Mouse (Mus musculus) CD8-positive naive resting alpha-beta T cell, adult 2 months (primary cell): Measurements from ENCODE around the gene Baz2b.

ENCODE experiments used
- DNase-seq, 2 experiments: peaks; one replicate each; pipeline ENCODE4 v3.0.0; 2022; ENCODE audit warnings: low read depth in 2 of 2, low spot score in 2 of 2

Baz2b gene

DNA sequence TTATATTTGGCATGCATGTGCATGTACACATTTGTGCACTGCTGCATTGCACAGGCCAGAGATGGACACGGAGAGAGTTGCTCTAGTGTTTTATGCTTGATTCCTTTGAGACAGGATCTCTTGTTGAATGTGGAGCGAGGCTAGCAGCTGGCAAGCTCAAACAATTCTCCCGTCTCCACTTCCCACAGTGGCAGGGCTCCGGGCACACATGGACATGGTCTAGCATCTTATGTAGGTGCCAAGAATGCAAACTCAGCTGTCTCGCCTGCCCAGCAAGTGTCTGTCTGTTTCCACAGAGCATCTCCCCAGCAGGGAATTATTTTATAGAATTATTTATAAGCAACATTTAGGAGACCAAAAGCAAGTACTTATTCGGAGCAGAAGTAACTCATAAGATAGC, 243.2 kb downstream of the Baz2b start:
- DNase-seq, result no peak

DNA sequence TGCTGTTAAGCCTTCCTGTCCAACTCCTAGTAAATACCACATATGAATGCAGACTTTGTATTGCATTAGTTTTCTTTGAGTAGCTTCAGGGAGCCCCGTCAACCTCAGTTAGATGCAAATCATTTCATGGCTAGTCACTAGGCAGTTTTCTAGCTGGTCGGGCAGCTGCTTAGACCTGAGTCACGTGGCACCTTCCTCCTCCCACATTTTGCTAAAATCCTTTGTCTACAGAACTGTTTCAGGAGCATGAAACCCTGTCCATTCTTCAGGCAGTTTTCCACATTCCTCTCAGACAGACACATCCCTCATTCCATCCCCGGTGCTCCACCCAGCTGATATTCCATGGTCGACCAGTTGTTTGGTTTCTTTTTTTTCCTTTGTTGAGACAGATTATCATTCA, 246.6 kb downstream of the Baz2b start:
- no peak for DNase-seq

DNA sequence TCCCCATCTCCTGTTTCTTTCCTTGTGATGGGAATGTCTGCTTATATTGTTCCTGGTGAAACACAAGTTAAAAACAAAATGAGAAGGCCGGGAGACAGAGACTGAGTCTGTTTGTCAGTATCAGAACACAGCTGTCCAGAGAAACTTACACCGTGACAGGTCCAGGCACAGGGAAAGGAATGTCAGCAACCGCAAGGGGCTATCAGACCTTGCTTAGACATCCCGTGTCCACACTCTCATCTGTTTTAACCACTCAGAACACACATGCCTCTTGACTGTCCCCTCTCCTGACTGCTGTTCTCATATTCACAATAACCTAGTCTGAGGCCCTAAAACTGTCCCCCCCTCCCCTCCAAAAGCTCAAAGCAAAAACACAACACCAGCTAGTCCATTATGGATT, 247.1 kb downstream of the Baz2b start:
- DNase-seq, result no peak

DNA sequence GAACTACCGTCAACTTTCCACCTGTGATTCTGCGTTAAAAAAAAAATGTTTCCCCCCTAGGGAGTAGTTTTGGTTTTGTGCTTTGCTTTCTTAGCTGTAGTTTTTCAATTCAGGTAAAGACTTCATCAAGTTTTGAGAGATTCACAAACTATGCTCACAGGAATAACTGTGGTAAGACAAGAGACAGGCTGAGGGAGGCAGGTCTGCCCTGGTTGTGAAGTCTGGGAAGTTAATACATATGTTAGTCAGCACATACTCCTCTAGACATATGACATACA, 249.2 kb downstream of the Baz2b start:
- DNase-seq, result no peak

DNA sequence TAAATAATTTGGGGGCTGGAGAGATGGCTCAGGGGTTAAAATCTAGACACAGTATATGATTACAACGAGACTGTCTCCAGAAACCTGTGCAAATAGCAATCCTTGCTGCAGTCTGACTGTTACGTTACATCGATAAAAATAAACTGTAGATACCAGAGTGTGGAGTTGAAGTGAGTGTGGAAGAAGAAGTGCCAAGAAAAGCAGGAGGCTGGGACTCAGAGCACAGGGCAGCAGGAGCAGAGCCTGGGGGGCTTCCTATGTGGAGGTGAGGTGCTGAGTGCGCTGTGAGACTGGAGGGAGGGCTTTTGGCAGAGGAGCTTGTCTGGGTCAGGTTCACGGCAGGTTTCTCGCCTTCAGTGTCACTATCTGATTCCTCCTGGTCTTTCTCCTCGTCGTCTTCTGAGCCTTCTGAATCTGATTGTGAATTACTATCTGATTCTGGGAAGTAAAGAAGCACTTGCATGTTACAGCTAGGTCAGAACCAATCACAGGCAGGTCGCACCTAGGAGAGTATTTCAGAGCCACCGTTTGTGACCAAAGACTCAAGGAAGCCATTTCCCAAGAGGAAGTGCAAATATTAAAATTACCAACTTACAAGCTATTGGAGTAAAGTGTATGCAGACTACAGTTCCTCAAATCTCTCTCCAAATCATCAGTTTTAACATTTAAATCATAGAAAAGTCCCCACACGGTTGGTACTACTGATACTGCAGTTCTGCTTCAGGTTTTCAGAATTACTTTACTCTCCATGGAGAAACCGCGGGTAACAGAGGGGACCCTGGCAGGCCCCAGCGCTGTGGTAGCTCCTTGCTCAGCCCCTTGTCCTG, 249.8 kb downstream of the Baz2b start:
- DNase-seq, result no peak

DNA sequence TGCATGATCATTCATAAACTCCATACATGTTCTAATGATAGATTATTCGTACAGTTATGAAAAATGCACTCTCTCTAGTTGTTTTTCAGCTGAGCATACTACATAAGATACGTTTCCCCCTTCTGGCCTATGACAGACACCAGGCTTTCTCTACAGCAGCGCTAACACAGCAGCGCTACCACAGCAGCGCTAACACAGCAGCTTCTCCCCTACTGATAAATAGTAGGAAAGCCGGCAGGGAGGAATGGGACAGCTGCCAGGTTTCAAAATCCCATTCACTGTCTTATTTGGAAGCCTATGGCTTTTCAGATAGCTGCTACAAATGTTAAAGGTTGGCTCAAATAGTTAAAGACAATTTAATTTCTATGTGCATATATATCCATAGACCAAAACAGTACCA, 251.1 kb downstream of the Baz2b start:
- DNase-seq, result no peak

DNA sequence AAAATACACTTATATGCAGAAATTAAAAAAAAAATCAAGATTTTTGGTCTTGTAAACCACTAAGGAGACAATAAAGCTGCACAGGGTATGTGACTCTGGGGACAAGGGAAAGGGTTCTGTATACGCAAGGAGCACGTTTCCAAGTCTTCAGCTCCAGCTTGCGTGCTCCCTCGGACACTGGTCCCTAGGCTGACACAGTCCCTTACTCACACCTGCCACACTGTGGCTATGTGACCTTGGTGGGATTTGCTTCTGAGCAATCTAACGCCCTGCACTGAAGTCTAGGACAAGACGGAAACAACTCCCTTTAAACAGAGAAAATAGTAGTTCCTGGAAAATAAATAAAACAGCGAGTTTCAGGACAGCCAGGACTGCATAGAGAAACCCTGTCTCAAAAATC, 253.7 kb downstream of the Baz2b start:
- DNase-seq, result no peak

DNA sequence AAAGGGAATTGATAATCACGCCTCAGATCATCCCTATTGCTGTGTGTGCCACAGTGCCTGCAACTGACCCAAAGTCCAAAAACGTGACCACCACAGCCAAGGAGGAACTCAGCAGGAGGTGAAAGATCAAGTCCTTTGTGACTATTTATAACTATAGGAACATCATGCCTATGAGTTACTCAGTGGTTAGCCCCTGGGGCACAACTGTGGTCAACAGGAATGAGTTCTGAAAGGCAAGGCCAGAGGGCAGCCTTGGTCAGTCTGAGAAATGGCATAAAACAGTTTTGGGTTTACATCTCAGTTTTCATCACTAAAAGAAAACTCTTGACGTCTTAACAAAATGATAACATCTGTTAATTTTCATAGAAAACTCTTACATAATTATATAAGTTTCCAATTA, 254.8 kb downstream of the Baz2b start:
- no peak for DNase-seq

DNA sequence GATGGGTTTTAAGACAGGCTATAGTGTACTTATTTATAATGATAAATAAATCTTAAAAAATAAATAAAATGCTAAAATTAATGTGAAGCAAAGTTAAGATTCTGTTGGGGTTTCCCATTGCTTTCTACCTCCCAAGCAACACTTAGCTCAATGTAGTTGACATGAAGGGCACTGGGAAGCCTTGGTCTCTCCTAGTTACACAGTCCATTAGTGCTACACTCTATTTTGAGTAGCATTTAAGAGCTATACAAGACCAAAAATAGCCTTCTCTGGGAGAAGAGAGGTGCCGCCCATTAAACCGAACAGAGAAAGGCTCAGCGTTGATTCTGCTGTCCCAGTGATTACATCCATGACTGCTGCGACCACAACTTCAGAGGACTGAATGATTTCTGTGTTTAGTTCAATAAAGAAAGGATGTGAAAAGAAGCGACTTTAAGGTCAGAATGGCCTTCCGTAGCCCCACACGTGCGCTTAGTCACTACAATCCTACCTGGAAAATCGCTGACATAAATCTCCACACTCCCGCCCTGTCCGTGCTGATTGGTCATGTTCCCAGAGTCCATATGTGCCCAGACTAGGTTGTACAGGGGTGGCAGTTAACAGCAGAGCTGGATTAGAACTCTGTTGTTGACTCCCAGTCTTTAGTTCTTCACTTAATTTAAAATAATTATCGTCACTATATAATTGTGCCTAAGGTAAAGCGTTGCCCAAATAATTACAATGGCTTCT, 257.2 kb downstream of the Baz2b start:
- DNase-seq, result no peak

DNA sequence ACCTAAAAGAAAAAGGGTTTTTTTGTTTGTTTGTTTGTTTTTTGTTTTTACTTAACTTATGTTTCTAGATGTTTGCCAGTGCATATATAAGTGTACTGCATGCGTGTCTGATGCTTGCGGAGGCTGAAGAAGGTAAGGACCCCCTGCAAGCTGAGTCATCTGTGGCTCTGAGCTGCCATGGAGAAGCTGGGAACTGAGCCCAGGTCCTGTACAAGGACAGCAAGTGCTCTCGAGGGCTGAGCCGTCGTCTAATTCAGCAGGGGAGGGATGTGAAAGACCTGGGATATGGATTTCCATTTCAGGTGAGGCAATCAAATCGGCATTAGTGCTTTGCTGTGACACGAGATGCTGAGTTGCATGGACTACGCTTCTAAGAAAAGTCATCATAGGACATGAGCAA, 257.9 kb downstream of the Baz2b start:
- DNase-seq, result no peak

DNA sequence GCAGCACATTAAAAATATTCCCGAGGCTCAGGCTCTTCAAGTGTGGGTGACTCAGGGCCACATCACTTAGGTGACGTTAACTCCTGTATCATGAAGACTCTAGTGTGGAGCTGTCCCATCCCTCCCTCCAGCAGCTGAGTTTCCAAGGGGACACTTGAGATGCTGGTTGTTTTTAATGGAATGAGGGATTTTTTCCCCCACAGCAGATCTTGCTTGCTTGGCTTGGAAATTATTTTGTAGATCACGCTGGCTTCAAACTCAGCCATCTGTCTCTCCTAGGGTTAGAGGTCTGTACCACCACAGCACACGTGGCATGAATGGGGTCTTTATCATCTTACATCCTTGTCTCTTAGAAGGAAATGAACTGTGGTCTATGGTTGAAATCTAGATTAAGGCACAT, 258.5 kb downstream of the Baz2b start:
- DNase-seq, result no peak

DNA sequence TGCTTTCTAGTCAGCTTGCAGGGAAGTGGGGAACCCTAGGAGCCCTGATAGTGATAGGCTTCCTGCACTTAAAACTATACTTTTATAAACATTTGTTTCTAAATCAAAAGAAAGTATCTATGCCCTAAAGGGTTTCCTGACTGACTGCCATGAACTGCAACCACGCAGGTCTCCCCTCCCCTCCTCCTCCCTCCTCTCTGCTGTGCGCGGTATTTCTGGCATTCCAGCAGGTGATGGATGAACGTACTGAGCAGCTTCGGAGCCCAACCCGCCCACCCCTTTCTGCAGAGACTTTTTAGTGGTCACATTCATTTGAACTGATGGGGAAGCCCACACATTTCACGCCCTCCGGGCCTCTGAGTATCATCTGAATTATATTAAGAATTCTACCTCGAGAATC, 273.3 kb downstream of the Baz2b start:
- DNase-seq, result no peak

DNA sequence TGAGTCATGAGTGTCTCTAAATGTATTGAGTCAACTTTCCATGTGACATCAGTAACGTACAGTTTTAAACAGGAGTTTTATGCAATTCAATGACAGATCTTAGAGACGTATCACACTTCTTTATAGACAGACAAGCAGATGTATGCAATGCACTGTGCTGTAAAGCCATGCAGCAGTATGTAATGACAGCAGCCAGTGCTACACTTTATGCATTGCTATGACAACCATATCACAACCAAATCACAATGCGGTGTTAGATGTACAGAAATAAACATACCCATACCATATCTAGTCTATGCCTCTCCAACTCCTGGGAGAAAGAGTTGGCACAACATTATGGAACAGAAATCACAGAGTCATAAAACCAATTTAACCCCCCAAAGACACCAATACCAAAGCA, 276.5 kb downstream of the Baz2b start:
- no peak for DNase-seq

DNA sequence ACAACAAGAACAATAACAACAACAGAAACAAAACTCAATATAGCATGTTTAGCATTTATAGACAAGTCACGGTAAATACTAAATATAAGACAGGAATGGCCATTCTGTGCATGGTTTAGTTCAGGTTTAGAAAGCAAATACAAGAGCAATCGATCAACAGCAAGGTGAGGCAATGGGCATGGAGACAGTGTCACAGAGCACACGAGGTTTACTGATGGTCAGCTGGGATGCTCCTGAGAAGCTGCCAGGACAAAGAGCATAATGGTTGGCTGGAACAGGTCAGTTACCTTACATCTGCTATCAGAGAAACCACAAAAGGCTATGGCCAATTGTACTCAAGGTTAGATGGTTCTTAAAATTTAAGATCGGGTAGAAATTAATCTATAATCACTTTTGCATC, 277.4 kb downstream of the Baz2b start:
- no peak for DNase-seq

DNA sequence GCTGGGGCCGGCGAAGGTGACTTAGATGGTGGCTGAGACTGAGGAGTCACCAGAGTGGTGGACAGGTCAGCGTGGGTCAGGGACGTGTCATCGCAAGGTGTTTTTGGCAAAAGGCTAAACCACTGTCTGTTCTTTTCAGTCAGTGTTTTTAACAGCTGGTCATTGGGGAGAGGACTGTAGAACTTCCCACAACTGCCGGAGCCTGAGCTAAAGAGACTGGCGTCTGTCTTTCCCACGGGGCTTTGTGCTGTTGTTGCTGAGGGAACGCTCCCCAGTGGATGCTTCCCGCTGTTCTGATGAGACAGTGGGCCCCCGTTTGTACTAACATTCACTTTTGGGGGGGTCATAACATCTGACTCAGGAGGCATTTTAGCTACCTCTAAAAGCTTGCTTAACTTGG, 296.0 kb downstream of the Baz2b start:
- DNase-seq, result no peak

DNA sequence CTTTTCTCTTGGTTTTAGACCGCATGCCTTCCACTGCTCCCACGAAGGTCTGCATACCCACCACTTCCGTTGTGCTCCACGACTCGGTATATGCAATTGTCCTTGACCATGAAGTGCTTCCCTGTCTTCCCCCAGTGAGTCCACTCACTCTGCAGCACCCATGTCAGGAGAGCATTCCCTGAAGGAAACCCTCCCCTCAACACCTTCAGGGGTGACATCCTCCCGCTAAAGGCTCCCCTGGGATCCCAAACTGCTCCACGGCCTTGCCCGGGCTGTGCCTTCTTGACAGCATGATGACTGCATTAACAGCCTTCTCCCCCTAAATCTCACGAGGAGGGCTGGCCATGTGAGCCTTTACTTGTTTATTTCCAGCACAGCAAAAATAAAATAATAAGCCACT, 301.6 kb downstream of the Baz2b start:
- DNase-seq, result no peak

DNA sequence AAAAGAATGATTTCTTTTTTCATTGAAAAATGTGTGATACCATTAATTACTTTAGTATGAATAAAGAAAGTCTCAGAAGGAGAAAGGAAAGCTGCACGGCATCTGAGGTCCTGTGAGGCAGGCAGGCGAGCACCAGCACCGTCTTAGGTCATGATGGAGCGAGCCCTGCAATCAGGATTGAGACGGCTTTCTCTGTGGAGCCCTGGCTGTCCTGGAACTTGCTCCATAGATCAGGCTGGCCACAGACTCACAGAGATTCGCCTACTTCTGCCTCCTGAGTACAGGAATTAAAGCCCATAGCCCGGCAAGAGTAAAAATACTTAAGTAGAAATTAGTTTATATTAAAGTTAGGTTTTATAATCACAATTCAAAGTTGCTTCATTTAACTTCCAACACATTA, 305.6 kb downstream of the Baz2b start:
- DNase-seq, result no peak

DNA sequence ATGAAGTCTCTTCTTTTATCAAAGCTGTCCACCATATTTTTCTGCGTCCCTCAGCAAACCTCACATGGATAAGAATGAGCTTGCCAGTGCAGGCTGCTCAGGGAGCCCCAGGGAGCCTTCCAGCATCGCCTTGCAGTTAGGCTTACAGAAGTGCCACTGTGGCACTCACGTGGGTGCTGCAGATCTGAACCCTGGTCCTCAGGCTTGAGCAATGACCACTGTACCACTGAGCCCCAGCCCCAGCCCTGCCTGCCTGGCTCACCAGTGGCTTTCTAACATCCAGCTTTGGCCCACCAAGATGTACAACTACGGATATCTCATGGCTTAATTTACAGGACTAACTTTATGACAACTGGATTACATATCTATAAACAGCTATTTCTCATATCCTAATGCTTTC, 311.0 kb downstream of the Baz2b start:
- no peak for DNase-seq

DNA sequence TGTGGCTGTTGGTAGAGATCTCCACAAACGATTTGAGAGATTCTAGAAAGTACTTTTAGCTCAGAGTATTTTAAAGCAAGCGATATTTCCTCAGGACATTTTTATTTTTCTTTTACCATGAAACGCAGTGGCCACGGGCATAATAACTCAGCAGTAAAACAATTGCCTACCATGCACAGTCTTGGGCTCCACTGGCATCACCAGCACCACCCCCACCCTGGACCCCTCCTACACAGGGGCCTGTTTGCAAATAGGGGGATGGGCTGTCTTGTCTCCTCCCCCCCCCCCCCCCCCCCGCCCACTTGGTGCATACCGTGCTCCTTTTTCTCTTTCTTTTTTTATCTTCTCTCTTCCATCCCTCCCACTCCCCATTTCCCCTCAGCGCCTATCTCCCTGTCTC, 311.5 kb downstream of the Baz2b start:
- no peak for DNase-seq

DNA sequence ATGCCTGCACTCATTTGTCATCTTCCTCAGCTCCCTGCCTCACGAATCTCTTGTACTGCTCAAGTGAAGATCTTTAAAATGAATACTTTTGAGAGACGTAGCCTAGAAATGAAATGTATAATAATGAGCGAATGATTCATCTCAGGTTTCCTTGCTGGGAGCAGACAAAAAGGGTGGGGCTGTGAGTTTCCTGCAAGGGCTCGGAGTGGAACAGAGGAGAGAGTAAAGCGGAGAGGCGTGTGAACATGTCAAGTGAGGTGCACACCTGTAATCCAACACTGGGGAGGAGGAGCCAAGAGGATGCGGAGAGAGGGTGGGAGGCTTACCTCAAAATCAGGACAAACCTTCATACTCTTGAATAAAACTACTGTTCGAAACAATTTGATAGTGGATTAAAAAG, 312.8 kb downstream of the Baz2b start:
- no peak for DNase-seq

DNA sequence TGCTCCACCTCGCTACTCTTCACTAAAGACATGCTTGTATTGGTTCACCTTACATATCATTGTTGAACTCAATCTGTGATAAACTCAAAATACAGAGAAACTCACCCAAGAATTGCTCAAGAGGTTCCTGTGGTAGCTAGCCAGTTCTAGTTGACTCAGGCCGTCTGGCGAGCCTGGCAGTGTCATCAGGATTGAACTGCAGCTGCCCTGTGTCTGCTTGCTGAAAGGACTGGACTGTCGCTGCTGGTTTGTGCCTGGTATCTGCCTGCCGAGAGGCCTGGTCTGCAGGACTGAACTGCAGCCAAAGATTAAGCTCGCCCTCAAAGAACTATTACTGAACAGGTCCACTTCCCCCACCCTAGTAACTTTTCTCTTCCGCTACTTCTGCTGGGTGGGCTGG, 313.2 kb downstream of the Baz2b start:
- no peak for DNase-seq

DNA sequence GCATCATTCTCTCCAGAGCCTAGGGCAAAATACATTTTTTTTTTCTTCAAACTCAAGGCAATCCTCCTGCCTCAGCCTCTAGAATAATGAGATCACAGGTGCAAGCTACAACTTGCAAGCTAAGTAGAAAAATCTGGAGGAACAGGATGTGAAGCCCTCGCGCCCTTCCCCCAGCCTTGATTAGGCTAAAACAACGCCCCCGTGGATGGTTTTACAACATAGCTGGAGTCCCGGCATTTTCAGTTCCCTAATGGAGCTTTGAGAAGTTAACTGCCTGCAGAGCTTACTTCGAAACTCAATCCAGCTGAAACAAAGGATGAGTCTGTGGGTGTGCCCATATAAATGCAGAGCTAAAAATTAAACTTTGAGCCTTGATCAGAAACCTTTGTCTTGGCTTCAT, 319.9 kb downstream of the Baz2b start:
- DNase-seq, result no peak

DNA sequence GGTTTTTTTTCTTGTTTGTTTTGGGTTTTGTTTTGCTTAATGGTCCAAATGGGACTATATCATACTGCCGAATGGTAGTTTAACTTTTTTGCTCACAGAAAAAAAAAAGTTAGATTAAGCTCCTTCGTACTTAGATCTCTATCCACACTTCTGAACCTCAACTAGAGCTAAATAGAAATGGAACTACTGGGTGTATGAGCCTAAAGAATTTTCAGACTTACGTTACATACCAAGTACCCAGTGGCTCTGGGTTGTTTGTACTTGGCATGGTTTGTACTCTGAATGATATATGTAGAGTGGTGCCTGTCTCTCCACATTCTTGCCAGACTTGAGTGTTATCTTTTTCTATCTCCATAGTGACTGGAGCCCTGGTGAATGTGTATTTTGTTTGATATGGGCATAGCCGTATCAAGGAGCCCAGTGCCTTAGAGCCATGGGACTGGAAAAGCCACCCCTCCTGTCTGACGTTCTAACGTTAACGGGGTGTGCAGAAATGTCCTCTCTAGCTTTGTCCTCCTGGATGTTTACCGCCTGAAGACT, 326.8 kb downstream of the Baz2b start:
- DNase-seq, result no peak
